Mouse (Mus musculus) liver, embryonic 14.5 days (tissue): ENCODE results near the gene Actr10. TPM values are rescaled to one million over a fixed set of nuclear protein-coding genes. Genes with fewer than 3 reads are reported as not detected.

Source experiments
- ATAC-seq: fragments of 200-750 bp; cut with Nextera tagmentation; 2 replicates; pipeline ENCODE4 v1.8.0; 2017; ENCODE audit warnings: moderate number of reproducible peaks, mild to moderate bottlenecking, moderate library complexity; ENCODE audit not compliant: insufficient read depth
- DNase-seq, 3 experiments: peaks; one replicate each; pipeline ENCODE4 v3.0.0-alpha.2; 2012 to 2013; ENCODE audit warnings: low read depth in 3 of 3, low spot score in 3 of 3
- H3K27ac ChIP-seq: fragments of 300-500 bp; sonication (generic); 2 replicates; pipeline ENCODE4 v1.5.1; 2014; ENCODE audit warnings: moderate library complexity, mild to moderate bottlenecking, control low read depth, inconsistent platforms
- H3K27me3 ChIP-seq: fragments of 300-500 bp; sonication (generic); 2 replicates; pipeline ENCODE4 v1.6.1; 2014; ENCODE audit warnings: mild to moderate bottlenecking, low read length, moderate library complexity; ENCODE audit not compliant: control insufficient read depth, insufficient read depth
- H3K36me3 ChIP-seq: fragments of 300-500 bp; sonication (generic); replicated peaks from 2 replicates; pipeline ENCODE4 v1.6.1; 2014; ENCODE audit warnings: low read depth; ENCODE audit not compliant: control insufficient read depth, insufficient read depth
- H3K4me1 ChIP-seq, 2 experiments: fragments of 200-500 bp in 1 of 2; fragments of 300-500 bp in 1 of 2; sonication (generic) in 1 of 2; replicated peaks; 2 replicates each; pipeline ENCODE4 v1.6.1; 2012 to 2014; ENCODE audit warnings: antibody characterized with exemption in 1 of 2, inconsistent platforms in 1 of 2, low read length in 1 of 2; ENCODE audit not compliant: control insufficient read depth in 2 of 2, insufficient read depth in 2 of 2
- H3K4me2 ChIP-seq: fragments of 300-500 bp; sonication (generic); 2 replicates; pipeline ENCODE4 v1.6.1; 2014; ENCODE audit warnings: low read depth, mild to moderate bottlenecking, control low read depth, moderate library complexity
- H3K4me3 ChIP-seq, 2 experiments: fragments of 200-500 bp in 1 of 2; fragments of 300-500 bp in 1 of 2; sonication (generic) in 1 of 2; 2 replicates each; pipeline ENCODE4 v1.5.1; 2012 to 2014; ENCODE audit warnings: low read depth in 2 of 2, low read length in 2 of 2, mild to moderate bottlenecking in 2 of 2, control low read depth in 1 of 2, inconsistent platforms in 1 of 2, moderate library complexity in 1 of 2; ENCODE audit not compliant: insufficient read depth in 1 of 2
- H3K9ac ChIP-seq: fragments of 300-500 bp; sonication (generic); replicated peaks from 2 replicates; pipeline ENCODE4 v1.6.1; 2014; ENCODE audit warnings: mild to moderate bottlenecking, control low read depth, moderate library complexity
- H3K9me3 ChIP-seq: fragments of 300-500 bp; sonication (generic); 2 replicates; pipeline ENCODE4 v1.6.1; 2016; ENCODE audit warnings: low read length, mixed read lengths; ENCODE audit not compliant: control insufficient read depth
- CTCF ChIP-seq: IDR thresholded peaks from 2 replicates; pipeline ENCODE4 v1.5.1; 2016; ENCODE audit warnings: antibody characterized with exemption, low read depth, control low read depth
- EP300 ChIP-seq: IDR thresholded peaks from 2 replicates; pipeline ENCODE4 v1.6.1; 2016; ENCODE audit warnings: antibody characterized with exemption, low read depth
- WGBS: fragments of 180-500 bp; shearing (Covaris S2); extraction: QIAGEN DNeasy Blood & Tissue Kit; methylation state at CpG from one replicate; pipeline ENCODE4 v1.1.7; 2014; ENCODE audit not compliant: insufficient replicate concordance; 5-methylcytosine and 5-hydroxymethylcytosine counted together
- polyA plus RNA-seq, 2 experiments: library from polyadenylated mRNA; depleted of rRNA in 1 of 2; stranded (reverse) in 1 of 2; unstranded in 1 of 2; fragments of >200 nt; fragmentation: Nextera tagmentation in 1 of 2; extraction: Ambion mirVana in 1 of 2; gene quantifications; 2 replicates each; pipeline versions ENCODE4 v1.2.1 to v1.2.3; 2012 to 2014

The Actr10 gene
- polyA plus RNA-seq, 2 experiments = 20.1 to 127 TPM

DNA sequence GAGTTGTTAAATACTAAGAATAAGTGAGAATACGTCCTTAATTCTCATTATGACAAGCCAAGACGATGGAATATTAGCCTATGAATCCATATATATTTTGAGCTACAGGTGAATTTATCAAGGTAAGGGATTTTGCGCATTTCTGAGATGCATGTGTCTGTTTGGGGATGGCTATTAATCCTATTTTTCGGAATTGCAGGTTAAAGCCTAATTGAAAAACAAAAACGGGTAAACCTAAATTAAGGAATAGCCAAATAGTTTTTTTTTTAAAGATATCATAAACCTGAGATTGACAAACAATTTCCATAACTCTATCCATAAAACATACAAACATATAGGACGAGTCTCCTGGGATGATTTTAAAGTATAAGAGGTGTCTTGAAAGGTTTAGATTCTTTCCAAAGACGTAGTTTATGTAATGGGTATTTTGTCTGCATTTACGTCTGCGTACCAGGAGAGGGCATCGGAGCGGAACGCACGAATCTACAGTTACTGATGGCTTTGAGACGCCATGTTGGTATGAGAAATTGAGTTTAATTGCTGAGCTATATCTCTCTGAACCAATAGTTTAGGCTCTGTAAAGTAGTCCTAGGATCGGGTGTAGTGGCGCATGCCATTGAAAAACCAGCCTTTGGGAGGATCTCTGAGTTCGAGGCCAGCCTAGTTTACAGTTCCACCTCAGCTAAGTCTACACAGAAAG, 32.0 kb downstream of the Actr10 start:
- WGBS = 3% methylated on average over 17 of the region's 17 CpGs
- Histone ChIP-seq H3K27ac (peak overlapping the region; percentile 68), H3K36me3 (no peaks in the 10 kb centered on the region), H3K9ac (peak overlapping the region; percentile 36), H3K9me3 (no peaks in the 10 kb centered on the region), H3K27me3 (no peaks in the 10 kb centered on the region), H3K4me1 (peaks cover 4 to 8% of the 10 kb centered on the region in 2 experiments), H3K4me3 (peak overlapping the region; percentile 40 to 50), H3K4me2 (peak overlapping the region; percentile 68)
- no peak for ATAC-seq
- TF ChIP-seq CTCF (peak; percentile 78), EP300 (no peak)
- DNase-seq = peak; percentile 71 to 74 (median 71)

DNA sequence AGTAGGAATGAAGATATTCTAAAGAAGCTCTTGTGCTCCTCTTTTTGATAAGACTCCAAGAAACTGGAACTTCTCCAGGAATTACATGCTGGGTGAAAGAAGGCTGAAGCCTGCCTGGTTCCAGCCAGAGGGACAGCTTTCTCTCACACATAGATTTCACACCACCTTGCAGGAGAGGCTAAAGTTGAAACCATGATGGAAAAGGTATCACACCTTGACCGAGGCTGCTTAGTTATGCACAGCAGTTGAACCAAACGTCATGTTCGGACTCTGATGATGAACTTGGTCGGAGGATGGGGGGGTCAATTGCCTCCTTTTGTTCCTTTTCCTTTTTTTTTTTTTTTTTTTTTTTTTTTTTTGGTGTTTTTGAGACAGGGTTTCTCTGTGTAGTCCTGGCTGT, 36.2 kb downstream of the Actr10 start:
- ATAC-seq (no peak), DNase-seq (no peak)
- H3K4me3 ChIP-seq = peak overlapping the region in 1 of 2 experiments; percentile 83; a peak in 2 of 4 replicates
- peak overlapping the region; percentile 66 for H3K4me2 ChIP-seq
- WGBS = 65% methylated on average over 4 of the region's 4 CpGs
- no peaks in the 10 kb centered on the region for H3K9me3 ChIP-seq
- no peaks in the 10 kb centered on the region for H3K27me3 ChIP-seq
- H3K36me3 ChIP-seq = peaks cover 4% of the 10 kb centered on the region
- H3K9ac ChIP-seq = no peak overlapping the region
- TF ChIP-seq CTCF (no peak), EP300 (no peak)
- peak overlapping the region; percentile 83; the same call in 1 of the 2 replicates for H3K27ac ChIP-seq
- H3K4me1 ChIP-seq = peaks cover 7 to 11% of the 10 kb centered on the region in 2 experiments

GRCm38 (mm10) chr12:70974441-70975266, 37.0 kb downstream of the Actr10 start, which contains the start of gene Psma3:
TSS of gene Psma3 (plus strand) at chr12:70974621.
- Histone ChIP-seq H3K4me3 (peak within 1 kb of the TSS; percentile 83 to 92), H3K4me2 (peak within 1 kb of the TSS; percentile 77), H3K9me3 (no peaks in the 10 kb centered on the region), H3K9ac (peak within 1 kb of the TSS; percentile 93), H3K27me3 (no peaks in the 10 kb centered on the region), H3K36me3 (peaks cover 9% of the 10 kb centered on the region), H3K4me1 (peaks cover 7 to 11% of the 10 kb centered on the region in 2 experiments), H3K27ac (peak within 1 kb of the TSS; percentile 88)
- ATAC-seq (peak; percentile 100), DNase-seq (peak; percentile 93 to 94 (median 94))
- TF ChIP-seq EP300 (no peak; the same call in 1 of the 2 replicates), CTCF (0 out of 2 replicates have a peak, but pooled peaks have one; percentile 9)
- WGBS = under 1% methylated on average over 70 of the region's 71 CpGs

- H3K4me3 ChIP-seq = peak overlapping the region; percentile 83 to 92
- H3K9me3 ChIP-seq = no peaks in the 10 kb centered on the region
- H3K4me1 ChIP-seq = peaks cover 7 to 11% of the 10 kb centered on the region in 2 experiments
- TF ChIP-seq EP300 (no peak), CTCF (no peak)
- H3K9ac ChIP-seq = peak overlapping the region; percentile 93
- 14% methylated on average over 10 of the region's 10 CpGs for WGBS
- ATAC-seq (no peak), DNase-seq (no peak)
- no peaks in the 10 kb centered on the region for H3K27me3 ChIP-seq
- H3K4me2 ChIP-seq = peak overlapping the region; percentile 77
- peaks cover 15% of the 10 kb centered on the region for H3K36me3 ChIP-seq
- peak overlapping the region; percentile 88 for H3K27ac ChIP-seq
Observed at GRCm38 (mm10) chr12:70975406-70975805, 37.7 kb downstream of the Actr10 start.
